Comparison of ENCODE assay signal across 26 mouse cellular contexts in genomic region chr16:38353642-38354041, GRCm38 (mm10). TPM values are rescaled to one million over a fixed set of nuclear protein-coding genes. Genes with fewer than 3 reads are reported as not detected.
DNase-seq lines count a peak whose midpoint lies in the region; ATAC-seq lines count a peak whose summit lies in the region.
"Had no signal": no experiment of that assay in that cellular context is flagged by ENCODE, and none has a peak within 500 bp of the region (broad histone marks: within the 10 kb centered on the region; RNA-seq: fewer than 3 reads in every experiment).

No protein-coding gene starts in this region.

- 73% methylated on average over 2 of the region's 2 CpGs for WGBS in heart, embryonic 12.5 days
- 98% methylated on average over 2 of the region's 2 CpGs for WGBS in hindbrain, embryonic 13.5 days

- no peak overlapping the region for H3K9ac ChIP-seq in heart, embryonic 12.5 days
- H3K9ac ChIP-seq in hindbrain, embryonic 13.5 days: no peak overlapping the region
- H3K9ac ChIP-seq: limb, embryonic 15.5 days; neural tube, embryonic 13.5 days had no signal

- no peak overlapping the region for H3K4me3 ChIP-seq in heart, embryonic 12.5 days
- no peak overlapping the region for H3K4me3 ChIP-seq in hindbrain, embryonic 13.5 days
- H3K4me3 ChIP-seq: limb, embryonic 15.5 days; neural tube, embryonic 13.5 days had no signal

- no peak for DNase-seq in heart, adult 8-10 months (ENCODE audit: low spot score)
- peak; percentile 8 for DNase-seq in thymus, postnatal 0 days (ENCODE audit: low spot score)
- DNase-seq in thymus, postnatal 4 days: no peak
- DNase-seq in induced T-regulatory cell, adult 2 months (ENCODE audit: low read depth): peak; percentile 42
- no peak for DNase-seq in gastrocnemius, postnatal 4 days (ENCODE audit: low spot score in 2 of 2)
- DNase-seq: B cell, adult 2 months; cerebellum, adult 11 months; cerebellum, postnatal 14 days; kidney, adult 9 months; right cerebral cortex, postnatal 14 days; thymus, postnatal 14 days had no signal

- H3K4me2 ChIP-seq in heart, embryonic 12.5 days: no peak overlapping the region
- H3K4me2 ChIP-seq in hindbrain, embryonic 13.5 days: no peak overlapping the region
- H3K4me2 ChIP-seq: limb, embryonic 15.5 days; neural tube, embryonic 13.5 days had no signal

- peak overlapping the region; percentile 14; the same call in 1 of the 2 replicates for H3K27ac ChIP-seq in heart, embryonic 12.5 days (ENCODE audit: poor library complexity, severe bottlenecking)
- no peak overlapping the region for H3K27ac ChIP-seq in hindbrain, embryonic 13.5 days
- H3K27ac ChIP-seq: limb, embryonic 15.5 days; neural tube, embryonic 13.5 days had no signal

- no peaks in the 10 kb centered on the region for H3K27me3 ChIP-seq in heart, embryonic 12.5 days (replicated peaks)
- no peaks in the 10 kb centered on the region for H3K27me3 ChIP-seq in hindbrain, embryonic 13.5 days
- H3K27me3 ChIP-seq: limb, embryonic 15.5 days; neural tube, embryonic 13.5 days had no signal

- no peaks in the 10 kb centered on the region for H3K9me3 ChIP-seq in heart, embryonic 12.5 days (replicated peaks)
- no peaks in the 10 kb centered on the region for H3K9me3 ChIP-seq in hindbrain, embryonic 13.5 days
- H3K9me3 ChIP-seq: G1E; limb, embryonic 15.5 days; neural tube, embryonic 13.5 days had no signal

- H3K4me1 ChIP-seq in heart, embryonic 12.5 days (replicated peaks): peaks cover 43% of the 10 kb centered on the region
- no peaks in the 10 kb centered on the region; the same call in 1 of the 2 replicates for H3K4me1 ChIP-seq in hindbrain, embryonic 13.5 days (replicated peaks)
- H3K4me1 ChIP-seq: limb, embryonic 15.5 days; neural tube, embryonic 13.5 days had no signal

- H3K36me3 ChIP-seq in heart, embryonic 12.5 days: peaks cover 34% of the 10 kb centered on the region
- peaks cover 50% of the 10 kb centered on the region for H3K36me3 ChIP-seq in hindbrain, embryonic 13.5 days

- ATAC-seq in heart, embryonic 12.5 days (ENCODE audit: insufficient number of reproducible peaks, low FRiP score): no peak
- ATAC-seq in neutrophil, adult 5-6 weeks (ENCODE audit: extremely low read depth, insufficient number of reproducible peaks, low FRiP score, poor library complexity, severe bottlenecking): peak; percentile 63
- ATAC-seq in hindbrain, embryonic 13.5 days (ENCODE audit: low FRiP score): no peak
- ATAC-seq: forebrain, embryonic 16.5 days had no signal

RNA-seq across cellular contexts. Expression of gene Gm21987, which starts 6.8 kb away (rescaled TPM):
- 2.5 and 3.8 TPM in 2 replicates for polyA plus RNA-seq in heart, embryonic 12.5 days (2016; fragmentation: Nextera tagmentation; extraction: Ambion mirVana)
- total RNA-seq in heart, adult 8-10 months (2022): not detected
- not detected in 2 replicates for polyA plus RNA-seq in thymus, postnatal 0 days (2015; fragmentation: Nextera tagmentation; extraction: Ambion mirVana)
- total RNA-seq in neutrophil, adult 5-6 weeks (2017): not detected in 2 replicates
- not detected for total RNA-seq in gastrocnemius, postnatal 4 days (2021)
- polyA plus RNA-seq in hindbrain, embryonic 13.5 days (2015; fragmentation: Nextera tagmentation; extraction: Ambion mirVana): not detected in 2 replicates
- total RNA-seq: adrenal gland, adult 18-20 months; gastrocnemius, adult 18-20 months; granulocyte monocyte progenitor cell, adult 5-6 weeks; layer of hippocampus, postnatal 14 days; left cerebral cortex, postnatal 14 days had no signal
- polyA plus RNA-seq: forebrain, embryonic 16.5 days; large intestine, adult 2 months; neural tube, embryonic 13.5 days had no signal

RNA-seq across cellular contexts. Expression of gene Cox17, which starts 6.9 kb away (rescaled TPM):
- 301 and 307 TPM in 2 replicates for polyA plus RNA-seq in heart, embryonic 12.5 days (2016; fragmentation: Nextera tagmentation; extraction: Ambion mirVana)
- total RNA-seq in heart, adult 8-10 months (2022): 100 to 1,000 TPM; 269 to 387 (median 331) TPM
- polyA plus RNA-seq in thymus, postnatal 0 days (2015; fragmentation: Nextera tagmentation; extraction: Ambion mirVana): 322 and 349 TPM in 2 replicates
- 317 and 339 TPM in 2 replicates for total RNA-seq in neutrophil, adult 5-6 weeks (2017)
- 100 to 1,000 TPM; 109 to 129 TPM for total RNA-seq in gastrocnemius, postnatal 4 days (2021)
- 98.7 and 106 TPM in 2 replicates for polyA plus RNA-seq in hindbrain, embryonic 13.5 days (2015; fragmentation: Nextera tagmentation; extraction: Ambion mirVana)

RNA-seq across cellular contexts. Expression of gene Popdc2, which starts 8.4 kb away (rescaled TPM):
- polyA plus RNA-seq in heart, embryonic 12.5 days (2016; fragmentation: Nextera tagmentation; extraction: Ambion mirVana): 308 and 330 TPM in 2 replicates
- 100 to 1,000 TPM; 451 to 631 (median 553) TPM for total RNA-seq in heart, adult 8-10 months (2022)
- polyA plus RNA-seq in thymus, postnatal 0 days (2015; fragmentation: Nextera tagmentation; extraction: Ambion mirVana): 0.30 and 0.87 TPM in 2 replicates
- 0.35 and 1.4 TPM in 2 replicates for total RNA-seq in neutrophil, adult 5-6 weeks (2017)
- 10 to 100 TPM; 42.5 to 57.1 TPM for total RNA-seq in gastrocnemius, postnatal 4 days (2021)
- 0.49 and 0.61 TPM in 2 replicates for polyA plus RNA-seq in hindbrain, embryonic 13.5 days (2015; fragmentation: Nextera tagmentation; extraction: Ambion mirVana)
- total RNA-seq: granulocyte monocyte progenitor cell, adult 5-6 weeks had no signal

RNA-seq across cellular contexts. Expression of gene Maats1, which starts 11.7 kb away (rescaled TPM):
- 0.09 TPM in 1 of 2 replicates, not detected in the other for polyA plus RNA-seq in heart, embryonic 12.5 days (2016; fragmentation: Nextera tagmentation; extraction: Ambion mirVana)
- total RNA-seq in heart, adult 8-10 months (2022): not detected
- 0.10 and 0.20 TPM in 2 replicates for polyA plus RNA-seq in thymus, postnatal 0 days (2015; fragmentation: Nextera tagmentation; extraction: Ambion mirVana)
- 0.25 TPM in 1 of 2 replicates, not detected in the other for total RNA-seq in neutrophil, adult 5-6 weeks (2017)
- total RNA-seq in gastrocnemius, postnatal 4 days (2021): under 1 TPM in 1 of 2 experiments, not detected in 1; 0.20 TPM
- polyA plus RNA-seq in hindbrain, embryonic 13.5 days (2015; fragmentation: Nextera tagmentation; extraction: Ambion mirVana): 0.74 and 1.8 TPM in 2 replicates
- total RNA-seq: gastrocnemius, adult 18-20 months; granulocyte monocyte progenitor cell, adult 5-6 weeks had no signal
- polyA plus RNA-seq: G1E; intestine, embryonic 14.5 days; limb, embryonic 15.5 days had no signal

RNA-seq across cellular contexts. Expression of gene Nr1i2, which starts 59.0 kb away (rescaled TPM):
- not detected in 2 replicates for polyA plus RNA-seq in heart, embryonic 12.5 days (2016; fragmentation: Nextera tagmentation; extraction: Ambion mirVana)
- not detected for total RNA-seq in heart, adult 8-10 months (2022)
- polyA plus RNA-seq in thymus, postnatal 0 days (2015; fragmentation: Nextera tagmentation; extraction: Ambion mirVana): 0.05 TPM in 1 of 2 replicates, not detected in the other
- total RNA-seq in neutrophil, adult 5-6 weeks (2017): not detected in 2 replicates
- total RNA-seq in gastrocnemius, postnatal 4 days (2021): under 1 TPM in 1 of 2 experiments, not detected in 1; 0.16 TPM
- polyA plus RNA-seq in hindbrain, embryonic 13.5 days (2015; fragmentation: Nextera tagmentation; extraction: Ambion mirVana): 0.09 TPM in 1 of 2 replicates, not detected in the other
- total RNA-seq: adrenal gland, adult 18-20 months; G1E; granulocyte monocyte progenitor cell, adult 5-6 weeks; layer of hippocampus, postnatal 14 days; left cerebral cortex, postnatal 14 days had no signal
- polyA plus RNA-seq: forebrain, embryonic 16.5 days; G1E; limb, embryonic 15.5 days; lung, embryonic 16.5 days had no signal

Comparison
In these comparisons a context has a peak if more than half of its experiments do, and no peak if none do; other contexts are left out.
1. DNase-seq: peak in thymus, postnatal 0 days (single experiment) and induced T-regulatory cell, adult 2 months (single experiment); none in heart, adult 8-10 months (single experiment), thymus, postnatal 4 days (single experiment) and gastrocnemius, postnatal 4 days (0 of 2).
2. RNA of gene Popdc2, which starts 8.4 kb away (total RNA-seq): 451 to 631 TPM in heart, adult 8-10 months and 42.5 to 57.1 TPM in gastrocnemius, postnatal 4 days; 0.35 to 1.4 TPM in neutrophil, adult 5-6 weeks; every median in the first group is over 10 times any median in the second.